Mouse (Mus musculus): Measurements from ENCODE around the gene Praf2. TPM values are rescaled to one million over a fixed set of nuclear protein-coding genes. Genes with fewer than 3 reads are reported as not detected.

Gene Praf2
- polyA plus RNA-seq, 1 experiment from 2014 or later: 81.1 TPM

DNA sequence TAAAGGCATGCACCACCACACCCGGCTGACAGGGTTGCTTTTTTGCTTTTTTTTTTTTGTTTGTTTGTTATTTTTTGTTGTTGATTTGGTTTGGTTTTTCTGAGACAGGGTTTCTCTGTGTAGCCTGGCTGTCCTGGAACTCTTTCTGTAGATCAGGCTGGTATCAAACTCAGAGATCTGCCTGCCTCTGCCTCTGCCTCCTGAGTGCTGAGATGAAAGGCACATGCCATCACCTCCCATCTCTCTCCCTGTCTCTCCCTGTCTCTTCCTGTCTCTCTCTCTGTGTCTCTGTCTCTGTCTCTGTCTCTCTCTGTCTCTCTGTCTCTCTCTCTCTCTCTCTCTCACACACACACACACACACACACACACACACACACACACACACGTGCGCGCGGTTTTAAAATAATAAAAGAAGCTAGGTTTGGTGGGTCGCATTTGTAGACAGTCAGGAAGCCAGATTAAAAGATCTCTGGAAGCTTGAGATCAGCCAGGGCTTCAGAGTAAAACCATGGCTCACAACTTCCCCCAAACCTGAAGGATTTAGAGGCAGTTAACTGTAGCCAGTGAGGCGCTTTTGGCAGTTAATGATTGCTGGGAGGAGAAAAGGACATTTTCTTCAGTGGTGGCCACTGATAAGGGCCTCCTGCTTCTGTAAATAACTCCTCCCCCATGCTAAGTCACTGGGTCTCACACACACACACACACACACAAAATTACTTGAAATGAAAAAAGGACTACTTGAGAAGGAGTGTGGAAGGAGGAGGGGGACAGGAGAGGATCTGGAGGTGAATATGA, 50.4 kb downstream of the Praf2 start:
- peaks cover 12% of the 10 kb centered on the region; the same call in 1 of the 2 replicates for H3K36me3 ChIP-seq (ENCODE audit: control insufficient read depth, insufficient read depth, low read length)
- 68% methylated on average over 7 of the region's 7 CpGs for WGBS
- no peak for DNase-seq (ENCODE audit: low spot score)
- no peak overlapping the region for H3K27ac ChIP-seq (ENCODE audit: low read depth)
- no peak for ATAC-seq (replicated peaks; ENCODE audit: low FRiP score, low TSS enrichment, low read depth)
- no peak overlapping the region for H3K4me3 ChIP-seq (ENCODE audit: low read depth, low read length)
- no peaks in the 10 kb centered on the region for H3K27me3 ChIP-seq (replicated peaks; ENCODE audit: control insufficient read depth, insufficient read depth, low read length)
- H3K4me1 ChIP-seq (replicated peaks; ENCODE audit: control insufficient read depth, insufficient read depth, low read length): no peaks in the 10 kb centered on the region
- H3K9ac ChIP-seq (ENCODE audit: low read length): no peak overlapping the region
- H3K4me2 ChIP-seq (ENCODE audit: low read length): no peak overlapping the region
- no peaks in the 10 kb centered on the region for H3K9me3 ChIP-seq (ENCODE audit: control insufficient read depth, low read length)

DNA sequence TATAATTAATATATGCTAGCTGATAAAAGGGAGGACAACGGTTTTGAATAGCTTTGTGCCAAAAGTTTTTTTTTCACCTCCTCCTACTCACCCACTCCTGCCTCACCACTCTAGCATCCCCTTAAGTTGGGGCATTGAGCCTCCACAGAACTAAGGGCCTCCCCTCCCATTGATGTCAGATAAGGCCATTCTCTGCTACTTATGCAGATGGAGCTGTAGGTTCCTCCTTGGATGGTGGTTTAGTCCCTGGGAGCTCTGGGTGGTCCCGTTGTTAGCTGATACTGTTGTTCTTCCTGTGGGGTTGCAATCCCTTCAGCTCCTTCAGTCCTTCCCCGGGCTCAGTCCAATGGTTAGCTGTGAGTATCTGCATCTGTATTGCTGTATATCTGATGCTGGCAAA, 51.1 kb downstream of the Praf2 start:
- 0 out of 2 replicates have a peak, but pooled peaks cover 5% of the 10 kb centered on the region for H3K36me3 ChIP-seq (ENCODE audit: control insufficient read depth, insufficient read depth, low read length)
- WGBS: 16% methylated on average over 3 of the region's 3 CpGs

More for the DNA sequence above, 51.1 kb downstream of the Praf2 start:
- Histone ChIP-seq H3K9me3 (ENCODE audit: control insufficient read depth, low read length) (no peaks in the 10 kb centered on the region), H3K27me3 (replicated peaks; ENCODE audit: control insufficient read depth, insufficient read depth, low read length) (no peaks in the 10 kb centered on the region), H3K9ac (ENCODE audit: low read length) (no peak overlapping the region), H3K4me2 (ENCODE audit: low read length) (no peak overlapping the region), H3K27ac (ENCODE audit: low read depth) (no peak overlapping the region), H3K4me1 (replicated peaks; ENCODE audit: control insufficient read depth, insufficient read depth, low read length) (no peaks in the 10 kb centered on the region), H3K4me3 (ENCODE audit: low read depth, low read length) (no peak overlapping the region)
- ATAC-seq (replicated peaks; ENCODE audit: low FRiP score, low TSS enrichment, low read depth) (no peak), DNase-seq (ENCODE audit: low spot score) (no peak)

Other genes with a start within 250 kb of the Praf2 start
- 0.05 TPM in 1 of 2 replicates, not detected in the other for gene Foxp3, start 154.8 kb upstream of the Praf2 start, polyA plus RNA-seq (2014; fragmentation: Nextera tagmentation; extraction: Ambion mirVana)
- 1.4 and 2.2 TPM in 2 replicates for gene Ppp1r3f, start 154.2 kb upstream of the Praf2 start, polyA plus RNA-seq (2014; fragmentation: Nextera tagmentation; extraction: Ambion mirVana)
- gene Ccdc22, start 122.9 kb upstream of the Praf2 start, polyA plus RNA-seq (2014; fragmentation: Nextera tagmentation; extraction: Ambion mirVana): 28.0 and 29.7 TPM in 2 replicates
- 0.04 TPM in 1 of 2 replicates, not detected in the other for gene Cacna1f, start 121.4 kb upstream of the Praf2 start, polyA plus RNA-seq (2014; fragmentation: Nextera tagmentation; extraction: Ambion mirVana)
- gene Syp, start 90.0 kb upstream of the Praf2 start, polyA plus RNA-seq (2014; fragmentation: Nextera tagmentation; extraction: Ambion mirVana): 3.1 and 3.9 TPM in 2 replicates
- 6.5 and 8.2 TPM in 2 replicates for gene Prickle3, start 71.2 kb upstream of the Praf2 start, polyA plus RNA-seq (2014; fragmentation: Nextera tagmentation; extraction: Ambion mirVana)
- gene Plp2, start 57.0 kb upstream of the Praf2 start, polyA plus RNA-seq (2014; fragmentation: Nextera tagmentation; extraction: Ambion mirVana): 238 TPM in 2 replicates
- 0.39 and 0.57 TPM in 2 replicates for gene Magix, start 47.2 kb upstream of the Praf2 start, polyA plus RNA-seq (2014; fragmentation: Nextera tagmentation; extraction: Ambion mirVana)
- 33.6 and 38.0 TPM in 2 replicates for gene Gpkow, start 31.3 kb upstream of the Praf2 start, polyA plus RNA-seq (2014; fragmentation: Nextera tagmentation; extraction: Ambion mirVana)
- 21.5 and 24.9 TPM in 2 replicates for gene Wdr45, start 14.1 kb upstream of the Praf2 start, polyA plus RNA-seq (2014; fragmentation: Nextera tagmentation; extraction: Ambion mirVana)
- 0.42 TPM in 1 of 2 replicates, not detected in the other for gene Gm45208, start 6.2 kb upstream of the Praf2 start, polyA plus RNA-seq (2014; fragmentation: Nextera tagmentation; extraction: Ambion mirVana)
- gene Ccdc120, start 22.5 kb downstream of the Praf2 start, polyA plus RNA-seq (2014; fragmentation: Nextera tagmentation; extraction: Ambion mirVana): 14.1 and 15.4 TPM in 2 replicates
- 18.5 and 19.7 TPM in 2 replicates for gene Tfe3, start 34.1 kb downstream of the Praf2 start, polyA plus RNA-seq (2014; fragmentation: Nextera tagmentation; extraction: Ambion mirVana)
- gene Gripap1, start 61.3 kb downstream of the Praf2 start, polyA plus RNA-seq (2014; fragmentation: Nextera tagmentation; extraction: Ambion mirVana): 31.3 and 35.8 TPM in 2 replicates
- 1.6 and 2.2 TPM in 2 replicates for gene Kcnd1, start 93.8 kb downstream of the Praf2 start, polyA plus RNA-seq (2014; fragmentation: Nextera tagmentation; extraction: Ambion mirVana)
- 30.4 and 32.1 TPM in 2 replicates for gene Otud5, start 112.9 kb downstream of the Praf2 start, polyA plus RNA-seq (2014; fragmentation: Nextera tagmentation; extraction: Ambion mirVana)
- 5.8 and 7.5 TPM in 2 replicates for gene Pim2, start 149.8 kb downstream of the Praf2 start, polyA plus RNA-seq (2014; fragmentation: Nextera tagmentation; extraction: Ambion mirVana)
- 12.3 and 12.6 TPM in 2 replicates for gene Slc35a2, start 155.6 kb downstream of the Praf2 start, polyA plus RNA-seq (2014; fragmentation: Nextera tagmentation; extraction: Ambion mirVana)
- gene Pqbp1, start 170.8 kb downstream of the Praf2 start, polyA plus RNA-seq (2014; fragmentation: Nextera tagmentation; extraction: Ambion mirVana): 90.5 and 99.5 TPM in 2 replicates
- 150 and 157 TPM in 2 replicates for gene Timm17b, start 170.9 kb downstream of the Praf2 start, polyA plus RNA-seq (2014; fragmentation: Nextera tagmentation; extraction: Ambion mirVana)
- not detected in 2 replicates for gene Gm10491, start 179.4 kb downstream of the Praf2 start, polyA plus RNA-seq (2014; fragmentation: Nextera tagmentation; extraction: Ambion mirVana)
- not detected in 2 replicates for gene Gm10490, start 181.1 kb downstream of the Praf2 start, polyA plus RNA-seq (2014; fragmentation: Nextera tagmentation; extraction: Ambion mirVana)
- gene Pcsk1n, start 191.4 kb downstream of the Praf2 start, polyA plus RNA-seq (2014; fragmentation: Nextera tagmentation; extraction: Ambion mirVana): 10.1 and 13.8 TPM in 2 replicates
- gene Eras, start 200.2 kb downstream of the Praf2 start, polyA plus RNA-seq (2014; fragmentation: Nextera tagmentation; extraction: Ambion mirVana): not detected in 2 replicates
- gene Hdac6, start 219.4 kb downstream of the Praf2 start, polyA plus RNA-seq (2014; fragmentation: Nextera tagmentation; extraction: Ambion mirVana): 22.4 and 24.3 TPM in 2 replicates
- gene Gata1, start 249.6 kb downstream of the Praf2 start, polyA plus RNA-seq (2014; fragmentation: Nextera tagmentation; extraction: Ambion mirVana): 0.43 and 0.80 TPM in 2 replicates

Data from intestine, embryonic 14.5 days (tissue).